Mouse (Mus musculus) effector memory CD4-positive, alpha-beta T cell, adult 5 months (primary cell): Measurements from ENCODE around the gene Cyp2c54. TPM values are rescaled to one million over a fixed set of nuclear protein-coding genes. Genes with fewer than 3 reads are reported as not detected.

Source experiments
- polyA plus RNA-seq: library from polyadenylated mRNA; unstranded; fragments of 100-300 nt; shearing (Covaris generic); gene quantifications from one replicate; pipeline ENCODE4 v1.2.1, GENCODE M21; 2017

The Cyp2c54 gene
- polyA plus RNA-seq, result not detected

DNA sequence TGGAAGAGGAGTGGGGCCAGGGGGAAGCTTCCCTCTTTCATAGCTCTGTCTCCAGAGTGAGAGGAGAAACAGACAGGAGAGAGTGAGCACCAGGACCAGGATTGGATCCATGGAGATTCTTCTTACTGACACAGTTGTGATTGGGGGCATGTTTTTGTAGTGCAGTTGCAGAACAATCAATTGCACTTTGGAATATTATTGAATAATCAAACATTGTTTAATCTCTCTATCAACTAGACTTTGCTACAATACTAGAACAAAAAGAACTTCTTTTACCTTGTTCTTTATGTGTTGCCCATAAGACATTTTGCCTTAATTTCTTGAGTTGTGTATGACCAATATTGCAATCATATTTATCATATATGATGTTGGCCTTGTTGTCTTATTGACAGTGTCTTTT, at the start of gene Cyp2c54:
Gene Cyp2c54, minus strand, starts transcription at position 127 of the 400 bp plus-strand sequence.

DNA sequence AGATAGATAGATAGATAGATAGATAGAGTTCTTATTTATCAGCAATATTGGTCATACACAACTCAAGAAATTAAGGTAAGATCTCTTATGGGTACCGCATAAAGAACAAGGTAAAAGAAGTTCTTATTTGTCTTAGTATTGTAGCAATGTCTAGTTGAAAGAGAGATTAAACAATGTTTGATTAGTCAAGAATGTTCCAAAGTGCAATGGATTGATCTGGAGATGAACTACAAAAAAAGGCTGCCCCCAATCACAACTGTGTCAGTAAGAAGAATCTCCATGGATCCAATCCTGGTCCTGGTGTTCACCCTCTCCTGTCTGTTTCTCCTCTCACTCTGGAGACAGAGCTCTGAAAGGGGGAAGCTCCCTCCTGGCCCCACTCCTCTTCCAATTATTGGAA, 15.8 kb upstream of the Cyp2c54 start, which contains the start of gene Cyp2c50:
Gene Cyp2c50, plus strand, starts transcription at position 268 of the 400 bp plus-strand sequence.

DNA sequence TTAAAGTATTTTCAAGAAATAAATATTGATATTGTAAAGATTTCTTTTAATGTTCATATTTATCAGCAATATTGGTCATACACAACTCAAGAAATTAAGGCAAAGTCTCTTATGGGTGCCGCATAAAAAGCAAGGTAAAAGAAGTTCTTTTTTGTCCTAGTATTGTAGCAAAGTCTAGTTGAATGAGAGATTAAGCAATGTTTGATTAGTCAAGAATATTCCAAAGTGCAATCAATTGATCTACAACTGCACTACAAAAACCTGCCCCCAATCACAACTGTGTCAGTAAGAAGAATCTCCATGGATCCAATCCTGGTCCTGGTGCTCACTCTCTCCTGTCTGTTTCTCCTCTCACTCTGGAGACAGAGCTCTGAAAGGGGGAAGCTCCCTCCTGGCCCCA, 81.5 kb downstream of the Cyp2c54 start, which contains the start of gene Cyp2c37:
Gene Cyp2c37, plus strand, starts transcription at position 285 of the 400 bp plus-strand sequence.

Other genes with a start within 250 kb of the Cyp2c54 start
- gene Cyp2c69, start 187.0 kb downstream of the Cyp2c54 start, polyA plus RNA-seq, result not detected
- gene Cyp2c37, start 81.4 kb downstream of the Cyp2c54 start, polyA plus RNA-seq, result not detected
- gene Cyp2c50, start 15.9 kb upstream of the Cyp2c54 start, polyA plus RNA-seq, result not detected
- not detected for gene Cyp2c70, start 113.5 kb upstream of the Cyp2c54 start, polyA plus RNA-seq
- 262 TPM for gene Pdlim1, start 198.0 kb upstream of the Cyp2c54 start, polyA plus RNA-seq